Mouse (Mus musculus): ENCODE measurements around the gene Mdfic. TPM values are rescaled to one million over a fixed set of nuclear protein-coding genes. Genes with fewer than 3 reads are reported as not detected.
"Not testable (repeated sequence)": the region's sequence is repeated elsewhere in the genome, so short reads cannot be mapped to it uniquely, and the experiment has no call there.

Gene Mdfic
- 5.7 and 7.0 TPM in 2 replicates for polyA plus RNA-seq (2015; fragmentation: Nextera tagmentation; extraction: Ambion mirVana)

- H3K4me1 ChIP-seq (ENCODE audit: control insufficient read depth, insufficient read depth, low read length): peaks cover 11% of the 10 kb centered on the region
- H3K9me3 ChIP-seq (replicated peaks; ENCODE audit: control insufficient read depth, low read length): no peaks in the 10 kb centered on the region
- H3K4me2 ChIP-seq (ENCODE audit: low read depth, low read length): peak within 1 kb of the TSS; percentile 74
- peak; percentile 64 for ATAC-seq (ENCODE audit: insufficient read depth, low FRiP score)
- H3K4me3 ChIP-seq (replicated peaks; ENCODE audit: low read length): peak within 1 kb of the TSS; percentile 74
- WGBS: under 1% methylated on average over 16 of the region's 16 CpGs
- H3K27me3 ChIP-seq (ENCODE audit: control insufficient read depth, insufficient read depth, low read length): no peaks in the 10 kb centered on the region
- H3K36me3 ChIP-seq (ENCODE audit: control insufficient read depth, insufficient read depth, low read length): no peaks in the 10 kb centered on the region
- peak within 1 kb of the TSS; percentile 95 for H3K9ac ChIP-seq (ENCODE audit: low read length)
- peak within 1 kb of the TSS; percentile 92 for H3K27ac ChIP-seq (ENCODE audit: low read length)
Measured at GRCm38 (mm10) chr6:15720461-15720817, at the start of gene Mdfic. Gene Mdfic, plus strand, starts transcription at chr6:15720661.

- Histone ChIP-seq H3K27ac (ENCODE audit: low read length) (no peak overlapping the region), H3K4me3 (replicated peaks; ENCODE audit: low read length) (no peak overlapping the region), H3K4me2 (ENCODE audit: low read depth, low read length) (no peak overlapping the region), H3K9ac (ENCODE audit: low read length) (no peak overlapping the region), H3K36me3 (ENCODE audit: control insufficient read depth, insufficient read depth, low read length) (no peaks in the 10 kb centered on the region), H3K4me1 (ENCODE audit: control insufficient read depth, insufficient read depth, low read length) (no peaks in the 10 kb centered on the region), H3K27me3 (ENCODE audit: control insufficient read depth, insufficient read depth, low read length) (no peaks in the 10 kb centered on the region), H3K9me3 (replicated peaks; ENCODE audit: control insufficient read depth, low read length) (no peaks in the 10 kb centered on the region)
- no peak for ATAC-seq (ENCODE audit: insufficient read depth, low FRiP score)
Measured at GRCm38 (mm10) chr6:15671364-15671763, 49.1 kb upstream of the Mdfic start.

- no peaks in the 10 kb centered on the region for H3K4me1 ChIP-seq (ENCODE audit: control insufficient read depth, insufficient read depth, low read length)
Measured at GRCm38 (mm10) chr6:15710080-15710479, 10.4 kb upstream of the Mdfic start.

GRCm38 (mm10) chr6:15710706-15711105, 9.8 kb upstream of the Mdfic start:
- 87% methylated on average over 7 of the region's 7 CpGs for WGBS

More at GRCm38 (mm10) chr6:15710080-15710479, 10.4 kb upstream of the Mdfic start:
- Histone ChIP-seq H3K9me3 (replicated peaks; ENCODE audit: control insufficient read depth, low read length) (no peaks in the 10 kb centered on the region), H3K4me3 (replicated peaks; ENCODE audit: low read length) (no peak overlapping the region), H3K4me2 (ENCODE audit: low read depth, low read length) (no peak overlapping the region), H3K36me3 (ENCODE audit: control insufficient read depth, insufficient read depth, low read length) (no peaks in the 10 kb centered on the region), H3K27ac (ENCODE audit: low read length) (no peak overlapping the region), H3K27me3 (ENCODE audit: control insufficient read depth, insufficient read depth, low read length) (no peaks in the 10 kb centered on the region), H3K9ac (ENCODE audit: low read length) (no peak overlapping the region)
- ATAC-seq (ENCODE audit: insufficient read depth, low FRiP score): no peak
- WGBS: 82% methylated on average over 4 of the region's 4 CpGs

GRCm38 (mm10) chr6:15712860-15713385, 7.5 kb upstream of the Mdfic start:
- Histone ChIP-seq H3K9me3 (replicated peaks; ENCODE audit: control insufficient read depth, low read length) (no peaks in the 10 kb centered on the region), H3K9ac (ENCODE audit: low read length) (no peak overlapping the region), H3K4me2 (ENCODE audit: low read depth, low read length) (no peak overlapping the region), H3K27ac (ENCODE audit: low read length) (no peak overlapping the region), H3K27me3 (ENCODE audit: control insufficient read depth, insufficient read depth, low read length) (no peaks in the 10 kb centered on the region), H3K4me1 (ENCODE audit: control insufficient read depth, insufficient read depth, low read length) (no peaks in the 10 kb centered on the region), H3K4me3 (replicated peaks; ENCODE audit: low read length) (no peak overlapping the region), H3K36me3 (ENCODE audit: control insufficient read depth, insufficient read depth, low read length) (no peaks in the 10 kb centered on the region)
- WGBS: 75% methylated on average over 2 of the region's 2 CpGs
- ATAC-seq (ENCODE audit: insufficient read depth, low FRiP score): no peak

More at GRCm38 (mm10) chr6:15710706-15711105, 9.8 kb upstream of the Mdfic start:
- H3K4me2 ChIP-seq (ENCODE audit: low read depth, low read length): no peak overlapping the region
- no peaks in the 10 kb centered on the region for H3K4me1 ChIP-seq (ENCODE audit: control insufficient read depth, insufficient read depth, low read length)
- no peak for ATAC-seq (ENCODE audit: insufficient read depth, low FRiP score)
- no peaks in the 10 kb centered on the region for H3K27me3 ChIP-seq (ENCODE audit: control insufficient read depth, insufficient read depth, low read length)
- no peak overlapping the region for H3K4me3 ChIP-seq (replicated peaks; ENCODE audit: low read length)
- no peaks in the 10 kb centered on the region for H3K9me3 ChIP-seq (replicated peaks; ENCODE audit: control insufficient read depth, low read length)
- no peaks in the 10 kb centered on the region for H3K36me3 ChIP-seq (ENCODE audit: control insufficient read depth, insufficient read depth, low read length)
- no peak overlapping the region for H3K9ac ChIP-seq (ENCODE audit: low read length)
- no peak overlapping the region for H3K27ac ChIP-seq (ENCODE audit: low read length)

GRCm38 (mm10) chr6:15714036-15714435, 6.4 kb upstream of the Mdfic start:
- 85% methylated on average over 1 of the region's 1 CpGs for WGBS
- not testable (repeated sequence) for ATAC-seq (ENCODE audit: insufficient read depth, low FRiP score)

GRCm38 (mm10) chr6:15714996-15715844, 5.2 kb upstream of the Mdfic start:
- Histone ChIP-seq H3K27ac (ENCODE audit: low read length) (no peak overlapping the region), H3K4me1 (ENCODE audit: control insufficient read depth, insufficient read depth, low read length) (peaks cover under 1% of the 10 kb centered on the region; the same call in 1 of the 2 replicates), H3K4me2 (ENCODE audit: low read depth, low read length) (no peak overlapping the region), H3K27me3 (ENCODE audit: control insufficient read depth, insufficient read depth, low read length) (no peaks in the 10 kb centered on the region), H3K36me3 (ENCODE audit: control insufficient read depth, insufficient read depth, low read length) (no peaks in the 10 kb centered on the region), H3K4me3 (replicated peaks; ENCODE audit: low read length) (no peak overlapping the region), H3K9ac (ENCODE audit: low read length) (no peak overlapping the region), H3K9me3 (replicated peaks; ENCODE audit: control insufficient read depth, low read length) (no peaks in the 10 kb centered on the region)
- ATAC-seq (ENCODE audit: insufficient read depth, low FRiP score): no peak
- 79% methylated on average over 2 of the region's 2 CpGs for WGBS

More at GRCm38 (mm10) chr6:15714036-15714435, 6.4 kb upstream of the Mdfic start:
- H3K9me3 ChIP-seq (replicated peaks; ENCODE audit: control insufficient read depth, low read length); H3K4me3 ChIP-seq (replicated peaks; ENCODE audit: low read length); H3K4me2 ChIP-seq (ENCODE audit: low read depth, low read length); H3K4me1 ChIP-seq (ENCODE audit: control insufficient read depth, insufficient read depth, low read length); H3K9ac ChIP-seq (ENCODE audit: low read length); H3K27ac ChIP-seq (ENCODE audit: low read length); H3K36me3 ChIP-seq (ENCODE audit: control insufficient read depth, insufficient read depth, low read length); H3K27me3 ChIP-seq (ENCODE audit: control insufficient read depth, insufficient read depth, low read length): not testable (repeated sequence)

- Histone ChIP-seq H3K4me3 (replicated peaks; ENCODE audit: low read length) (no peak overlapping the region), H3K9ac (ENCODE audit: low read length) (no peak overlapping the region), H3K4me1 (ENCODE audit: control insufficient read depth, insufficient read depth, low read length) (peaks cover 11% of the 10 kb centered on the region), H3K27me3 (ENCODE audit: control insufficient read depth, insufficient read depth, low read length) (no peaks in the 10 kb centered on the region), H3K27ac (ENCODE audit: low read length) (peak overlapping the region; percentile 92), H3K9me3 (replicated peaks; ENCODE audit: control insufficient read depth, low read length) (no peaks in the 10 kb centered on the region), H3K36me3 (ENCODE audit: control insufficient read depth, insufficient read depth, low read length) (no peaks in the 10 kb centered on the region), H3K4me2 (ENCODE audit: low read depth, low read length) (peak overlapping the region; percentile 74; the same call in 1 of the 2 replicates)
- peak; percentile 53; the same call in 1 of the 2 replicates for ATAC-seq (ENCODE audit: insufficient read depth, low FRiP score)
- 44% methylated on average over 6 of the region's 6 CpGs for WGBS
Measured at GRCm38 (mm10) chr6:15719919-15720318, 542 bp upstream of the Mdfic start.
